Mouse (Mus musculus): ENCODE measurements around the gene Acvr1. TPM values are rescaled to one million over a fixed set of nuclear protein-coding genes. Genes with fewer than 3 reads are reported as not detected.

Acvr1 gene
- polyA plus RNA-seq (2014; fragmentation: Nextera tagmentation; extraction: Ambion mirVana) = 6.5 and 7.4 TPM in 2 replicates

- peaks cover 22% of the 10 kb centered on the region for H3K4me1 ChIP-seq (ENCODE audit: insufficient read depth)
Observed at GRCm38 (mm10) chr2:58567066-58567810, at the start of gene Acvr1, which contains the start of gene Upp2. Acvr1 (minus strand) TSS chr2:58567157. Upp2 (plus strand) TSS chr2:58567298.

GRCm38 (mm10) chr2:58615766-58616165, 48.8 kb upstream of the Acvr1 start:
- no peak for ATAC-seq (ENCODE audit: insufficient read depth)
- 88% methylated on average over 5 of the region's 5 CpGs for WGBS

More at GRCm38 (mm10) chr2:58567066-58567810, at the start of gene Acvr1, which contains the start of gene Upp2:
- no peaks in the 10 kb centered on the region for H3K27me3 ChIP-seq (ENCODE audit: insufficient read depth, low read length)
- H3K4me3 ChIP-seq (ENCODE audit: low read depth, low read length) = peak within 1 kb of the TSS; percentile 77
- H3K9me3 ChIP-seq (ENCODE audit: low read depth, low read length) = no peaks in the 10 kb centered on the region
- peak; percentile 96 for ATAC-seq (ENCODE audit: insufficient read depth)
- peak; percentile 94 for DNase-seq
- H3K4me2 ChIP-seq = peak within 1 kb of the TSS; percentile 79
- H3K9ac ChIP-seq = peak within 1 kb of the TSS; percentile 87
- H3K27ac ChIP-seq (ENCODE audit: low read depth) = peak within 1 kb of the TSS; percentile 97
- under 1% methylated on average over 56 of the region's 80 CpGs for WGBS
- H3K36me3 ChIP-seq (ENCODE audit: insufficient read depth) = no peaks in the 10 kb centered on the region
- TF ChIP-seq CTCF (IDR thresholded peaks at IDR 0.05; ENCODE audit: low read depth) = peak; percentile 12; the same call in 1 of the 2 replicates

DNA sequence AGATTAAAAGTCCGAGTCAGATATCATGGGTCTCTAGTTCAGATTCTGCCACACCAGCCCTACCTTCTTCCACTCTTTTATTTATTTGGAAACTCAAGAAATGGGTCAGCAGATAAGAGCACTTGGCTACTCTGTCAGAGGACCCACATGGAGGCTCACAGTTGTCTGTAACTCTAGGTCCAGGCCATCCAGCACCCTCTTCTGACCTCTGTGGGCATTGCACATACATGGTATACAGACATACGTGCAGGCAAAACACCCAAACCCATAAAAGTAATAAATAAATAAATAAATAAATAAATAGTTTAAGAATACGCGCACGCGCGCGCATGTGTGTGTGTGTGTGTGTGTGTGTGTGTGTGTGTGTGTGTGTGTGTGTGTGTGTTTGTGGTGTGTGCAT, 47.9 kb upstream of the Acvr1 start:
- Histone ChIP-seq H3K4me2 (no peak overlapping the region), H3K9ac (no peak overlapping the region), H3K36me3 (ENCODE audit: insufficient read depth) (no peaks in the 10 kb centered on the region), H3K4me1 (ENCODE audit: insufficient read depth) (no peaks in the 10 kb centered on the region), H3K27me3 (ENCODE audit: insufficient read depth, low read length) (no peaks in the 10 kb centered on the region), H3K9me3 (ENCODE audit: low read depth, low read length) (no peaks in the 10 kb centered on the region), H3K4me3 (ENCODE audit: low read depth, low read length) (no peak overlapping the region), H3K27ac (ENCODE audit: low read depth) (no peak overlapping the region)
- 95% methylated on average over 8 of the region's 8 CpGs for whole genome bisulfite sequencing
- DNase-seq (no peak), ATAC-seq (ENCODE audit: insufficient read depth) (no peak)
- no peak for TF ChIP-seq CTCF (IDR thresholded peaks at IDR 0.05; ENCODE audit: low read depth)

More at GRCm38 (mm10) chr2:58615766-58616165, 48.8 kb upstream of the Acvr1 start:
- Histone ChIP-seq H3K9ac (no peak overlapping the region), H3K27me3 (ENCODE audit: insufficient read depth, low read length) (no peaks in the 10 kb centered on the region), H3K27ac (ENCODE audit: low read depth) (no peak overlapping the region), H3K4me1 (ENCODE audit: insufficient read depth) (no peaks in the 10 kb centered on the region), H3K9me3 (ENCODE audit: low read depth, low read length) (no peaks in the 10 kb centered on the region), H3K36me3 (ENCODE audit: insufficient read depth) (no peaks in the 10 kb centered on the region), H3K4me2 (no peak overlapping the region), H3K4me3 (ENCODE audit: low read depth, low read length) (no peak overlapping the region)
- no peak for DNase-seq
- no peak for TF ChIP-seq CTCF (IDR thresholded peaks at IDR 0.05; ENCODE audit: low read depth)

- WGBS = 64% methylated on average over 3 of the region's 3 CpGs
- ATAC-seq (ENCODE audit: insufficient read depth) (no peak), DNase-seq (no peak)
- no peak for TF ChIP-seq CTCF (IDR thresholded peaks at IDR 0.05; ENCODE audit: low read depth)
- no peaks in the 10 kb centered on the region for H3K9me3 ChIP-seq (ENCODE audit: low read depth, low read length)
- H3K4me2 ChIP-seq = no peak overlapping the region
- H3K4me1 ChIP-seq (ENCODE audit: insufficient read depth) = no peaks in the 10 kb centered on the region
- no peak overlapping the region for H3K4me3 ChIP-seq (ENCODE audit: low read depth, low read length)
- no peak overlapping the region for H3K27ac ChIP-seq (ENCODE audit: low read depth)
- no peak overlapping the region for H3K9ac ChIP-seq
- no peaks in the 10 kb centered on the region for H3K27me3 ChIP-seq (ENCODE audit: insufficient read depth, low read length)
- H3K36me3 ChIP-seq (ENCODE audit: insufficient read depth) = no peaks in the 10 kb centered on the region
Observed at GRCm38 (mm10) chr2:58613720-58614119, 46.8 kb upstream of the Acvr1 start.

- Histone ChIP-seq H3K4me2 (no peak overlapping the region), H3K9ac (no peak overlapping the region), H3K4me1 (ENCODE audit: insufficient read depth) (no peaks in the 10 kb centered on the region), H3K27ac (ENCODE audit: low read depth) (no peak overlapping the region), H3K9me3 (ENCODE audit: low read depth, low read length) (no peaks in the 10 kb centered on the region), H3K36me3 (ENCODE audit: insufficient read depth) (no peaks in the 10 kb centered on the region), H3K27me3 (ENCODE audit: insufficient read depth, low read length) (no peaks in the 10 kb centered on the region), H3K4me3 (ENCODE audit: low read depth, low read length) (no peak overlapping the region)
- no peak for ATAC-seq (ENCODE audit: insufficient read depth)
- no peak for TF ChIP-seq CTCF (IDR thresholded peaks at IDR 0.05; ENCODE audit: low read depth)
- no peak for DNase-seq
- 85% methylated on average over 3 of the region's 3 CpGs for WGBS
Observed at GRCm38 (mm10) chr2:58604791-58605190, 37.8 kb upstream of the Acvr1 start.

DNA sequence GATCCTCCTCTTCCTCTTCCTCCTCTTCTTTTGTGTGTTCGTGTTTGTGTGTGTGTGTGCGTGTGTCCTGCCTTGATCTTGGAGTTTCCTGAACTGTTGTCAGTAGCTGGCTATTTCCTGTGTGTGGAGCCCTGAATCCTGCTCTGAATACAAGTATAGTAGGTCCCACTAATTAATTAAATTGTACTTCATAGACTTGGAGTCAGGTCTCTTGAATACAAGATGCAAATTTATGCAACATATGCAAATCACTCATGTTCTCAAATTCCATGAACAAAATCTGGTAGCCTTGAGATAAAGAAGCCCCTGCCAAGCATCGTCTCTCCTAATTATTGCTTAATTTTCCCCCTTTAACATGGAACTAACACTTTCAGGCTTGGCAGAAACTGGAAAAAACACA, 36.4 kb upstream of the Acvr1 start:
- Histone ChIP-seq H3K4me3 (ENCODE audit: low read depth, low read length) (no peak overlapping the region), H3K9ac (no peak overlapping the region), H3K36me3 (ENCODE audit: insufficient read depth) (no peaks in the 10 kb centered on the region), H3K4me1 (ENCODE audit: insufficient read depth) (no peaks in the 10 kb centered on the region), H3K27me3 (ENCODE audit: insufficient read depth, low read length) (no peaks in the 10 kb centered on the region), H3K9me3 (ENCODE audit: low read depth, low read length) (no peaks in the 10 kb centered on the region), H3K27ac (ENCODE audit: low read depth) (no peak overlapping the region), H3K4me2 (no peak overlapping the region)
- 71% methylated on average over 3 of the region's 3 CpGs for WGBS
- TF ChIP-seq CTCF (IDR thresholded peaks at IDR 0.05; ENCODE audit: low read depth) = no peak
- DNase-seq (no peak), ATAC-seq (ENCODE audit: insufficient read depth) (no peak)

GRCm38 (mm10) chr2:58601382-58601781, 34.4 kb upstream of the Acvr1 start:
- H3K9ac ChIP-seq = no peak overlapping the region
- H3K4me1 ChIP-seq (ENCODE audit: insufficient read depth) = no peaks in the 10 kb centered on the region
- DNase-seq (no peak), ATAC-seq (ENCODE audit: insufficient read depth) (no peak)
- H3K27ac ChIP-seq (ENCODE audit: low read depth) = no peak overlapping the region
- H3K27me3 ChIP-seq (ENCODE audit: insufficient read depth, low read length) = no peaks in the 10 kb centered on the region
- no peak overlapping the region for H3K4me2 ChIP-seq
- 70% methylated on average over 4 of the region's 4 CpGs for WGBS
- TF ChIP-seq CTCF (IDR thresholded peaks at IDR 0.05; ENCODE audit: low read depth) = no peak
- H3K4me3 ChIP-seq (ENCODE audit: low read depth, low read length) = no peak overlapping the region
- H3K36me3 ChIP-seq (ENCODE audit: insufficient read depth) = no peaks in the 10 kb centered on the region
- no peaks in the 10 kb centered on the region for H3K9me3 ChIP-seq (ENCODE audit: low read depth, low read length)

Data from lung, embryonic 14.5 days (tissue).